Mouse (Mus musculus) v-Abl transformed pro-B cells (cell line): ENCODE measurements around the gene Clec2l.

Source experiments
- in situ Hi-C, 2 experiments: fragments of 400-800 bp; cut with MboI; formaldehyde crosslinking; loops; one replicate each; pipeline ENCODE4 v1.15.1; 2025; ENCODE audit not compliant: unreplicated experiment in 2 of 2

The Clec2l gene

DNA sequence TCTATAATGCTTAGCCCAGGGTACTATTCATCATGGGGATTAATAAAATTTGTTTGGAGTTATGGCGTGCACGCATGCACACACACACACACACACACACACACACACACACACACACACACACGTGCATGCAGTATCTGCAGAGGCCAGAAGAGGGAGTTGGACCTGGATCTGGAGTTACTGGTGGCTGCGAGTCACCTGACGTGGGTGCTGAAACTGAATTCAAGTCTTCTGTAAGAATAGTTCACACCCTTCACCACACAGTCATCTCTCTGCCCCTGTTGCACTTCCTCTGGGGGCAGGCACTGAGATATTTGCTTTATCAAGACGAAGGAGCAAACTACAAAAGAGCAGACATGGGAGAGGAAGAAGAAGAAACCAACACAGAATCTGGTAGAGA is 6.7 kb downstream of the Clec2l start:
- in situ Hi-C loops, result loop anchor here (25.0 kb wide), 1 partner anchor 1307 kb away; no protein-coding TSS in a partner anchor

DNA sequence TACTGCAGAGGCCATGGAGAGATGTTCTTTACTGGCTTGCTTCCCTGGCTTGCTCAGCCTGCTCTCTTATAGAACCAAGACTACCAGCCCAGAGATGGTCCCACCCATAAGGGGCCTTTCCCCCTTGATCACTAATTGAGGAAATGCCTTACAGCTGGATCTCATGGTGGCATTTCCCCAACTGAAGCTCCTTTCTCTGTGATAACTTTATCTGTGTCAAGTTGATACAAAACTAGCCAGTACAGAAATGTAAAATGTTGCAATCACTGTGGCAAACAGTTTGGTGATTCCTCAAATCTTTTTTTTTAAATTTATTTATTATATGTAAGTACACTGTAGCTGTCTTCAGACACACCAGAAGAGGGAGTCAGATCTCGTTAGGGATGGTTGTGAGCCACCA is 7.6 kb downstream of the Clec2l start:
- in situ Hi-C loops, result loop anchor here (25.0 kb wide), 1 partner anchor 1308 kb away; no protein-coding TSS in a partner anchor

DNA sequence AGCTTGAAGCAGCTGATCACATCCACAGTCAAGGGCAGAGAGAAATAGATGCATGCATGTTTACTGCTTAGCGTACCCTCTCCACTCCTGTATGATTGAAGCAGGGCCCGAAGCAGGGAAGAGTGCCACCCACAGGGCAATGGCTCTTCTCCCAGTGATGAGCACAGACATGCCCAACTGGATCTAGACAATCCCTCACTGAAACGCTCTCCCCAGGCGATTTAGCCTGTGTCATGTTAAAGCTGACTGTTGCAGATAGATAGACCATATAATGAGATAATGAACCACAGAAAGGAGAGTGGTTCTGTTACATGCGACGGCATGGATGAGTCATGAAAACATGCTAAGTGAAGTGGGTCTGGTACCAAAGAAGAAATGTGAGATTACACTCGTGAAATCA is 8.4 kb downstream of the Clec2l start:
- in situ Hi-C loops, result loop anchor here (25.0 kb wide), 1 partner anchor 1309 kb away; no protein-coding TSS in a partner anchor

DNA sequence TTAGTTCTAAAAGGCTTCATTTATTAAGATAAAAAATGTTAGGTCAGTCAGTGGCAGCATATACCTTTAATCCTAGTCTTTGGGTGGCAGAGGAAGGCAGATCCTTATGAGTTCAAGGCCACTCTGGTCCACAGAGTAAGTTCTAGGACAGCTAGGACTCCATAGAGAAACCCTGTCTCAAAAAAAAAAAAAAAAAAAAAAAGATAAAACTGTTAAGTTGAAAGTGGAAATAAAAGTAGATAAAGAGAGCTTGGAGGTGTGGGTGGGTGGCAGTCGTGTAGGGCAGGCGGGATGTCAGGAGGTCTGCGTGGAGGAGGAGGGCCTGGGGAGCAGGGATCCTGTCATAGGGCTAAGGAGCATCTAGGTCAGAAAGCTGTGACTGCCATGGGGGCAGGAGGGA is 9.1 kb downstream of the Clec2l start:
- in situ Hi-C loops, result loop anchor here (25.0 kb wide), 1 partner anchor 1310 kb away; no protein-coding TSS in a partner anchor

DNA sequence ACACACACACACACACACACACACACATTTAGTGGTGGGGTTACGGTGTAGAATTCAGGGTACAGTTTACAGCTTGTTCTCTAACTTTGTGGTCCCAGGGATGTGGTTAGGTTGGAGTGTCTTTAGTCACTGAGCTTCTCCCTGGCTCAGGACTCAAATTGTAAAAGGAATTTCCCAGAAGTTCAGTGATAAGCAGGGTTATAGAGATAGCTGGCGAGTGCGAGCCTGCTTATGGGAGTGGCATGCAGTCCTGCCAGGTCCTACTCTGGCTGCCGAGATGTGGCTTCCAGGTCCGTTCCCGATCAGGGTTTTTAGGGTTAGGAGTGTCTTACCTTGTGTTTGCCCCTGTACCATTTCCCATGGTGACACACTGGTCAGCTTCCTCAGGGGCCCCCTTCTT is 13.3 kb downstream of the Clec2l start:
- in situ Hi-C loops, result loop anchor here (25.0 kb wide), 1 partner anchor 1614 kb away; no protein-coding TSS in a partner anchor

DNA sequence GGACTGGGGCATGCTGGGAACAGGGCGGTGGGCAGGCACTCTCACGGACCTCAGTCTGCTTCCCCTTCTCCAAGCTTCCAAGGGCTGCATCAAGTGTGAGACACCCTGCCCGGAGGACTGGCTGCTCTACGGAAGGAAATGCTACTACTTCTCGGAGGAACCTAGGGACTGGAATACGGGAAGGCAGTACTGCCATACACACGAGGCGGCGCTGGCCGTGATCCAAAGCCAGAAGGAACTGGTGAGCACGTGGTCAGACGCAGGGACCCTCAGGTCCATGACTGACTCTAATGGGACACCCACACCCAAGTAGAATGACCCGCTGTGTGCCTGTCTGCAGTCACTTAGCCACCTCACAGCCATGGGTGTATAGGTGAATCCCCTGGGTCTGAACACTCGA is 13.9 kb downstream of the Clec2l start:
- in situ Hi-C loops, result loop anchor here (25.0 kb wide), 1 partner anchor 1614 kb away; no protein-coding TSS in a partner anchor

DNA sequence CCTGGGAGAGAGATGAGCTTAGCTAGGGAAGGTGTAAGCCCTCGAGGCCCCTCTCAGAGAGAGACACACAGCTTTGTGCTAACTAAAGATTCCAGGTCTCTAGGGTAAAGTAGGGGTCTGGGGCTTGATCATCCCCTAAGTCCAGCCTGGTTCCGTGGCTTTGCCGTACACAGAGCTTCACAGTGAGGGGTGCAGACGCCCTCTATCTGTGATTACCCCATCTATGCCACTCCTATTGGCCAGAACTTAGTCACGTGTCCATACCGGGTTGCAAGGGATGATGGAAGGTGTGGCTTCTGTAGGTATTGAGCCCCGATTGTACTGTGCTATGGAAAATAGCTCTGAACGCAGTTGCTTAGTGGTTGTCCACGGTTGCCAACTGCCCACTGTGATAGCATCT is 14.8 kb downstream of the Clec2l start:
- in situ Hi-C loops, result loop anchor here (25.0 kb wide), 1 partner anchor 1615 kb away; no protein-coding TSS in a partner anchor

DNA sequence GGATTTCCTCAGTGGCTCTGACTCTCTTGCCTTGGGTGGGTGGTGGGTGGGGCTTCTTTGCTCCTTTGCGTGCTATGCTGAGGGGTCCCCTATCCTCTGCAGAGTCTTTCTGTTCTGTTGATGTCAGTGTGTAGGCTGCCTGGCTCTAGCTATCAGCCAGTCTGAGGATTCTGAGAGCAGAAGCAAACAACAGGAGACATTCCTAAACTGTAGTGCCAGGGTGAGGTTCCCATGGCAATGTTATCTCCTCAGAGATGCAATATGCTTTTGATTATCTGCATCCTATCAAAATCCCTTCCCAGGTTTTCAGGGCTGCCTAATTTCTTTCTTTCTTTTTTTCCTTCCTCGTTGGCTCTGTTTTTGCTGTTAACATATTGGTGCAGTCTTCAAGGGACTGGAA is 19.7 kb downstream of the Clec2l start:
- in situ Hi-C loops, result loop anchor here (25.0 kb wide), 1 partner anchor 1620 kb away; no protein-coding TSS in a partner anchor

DNA sequence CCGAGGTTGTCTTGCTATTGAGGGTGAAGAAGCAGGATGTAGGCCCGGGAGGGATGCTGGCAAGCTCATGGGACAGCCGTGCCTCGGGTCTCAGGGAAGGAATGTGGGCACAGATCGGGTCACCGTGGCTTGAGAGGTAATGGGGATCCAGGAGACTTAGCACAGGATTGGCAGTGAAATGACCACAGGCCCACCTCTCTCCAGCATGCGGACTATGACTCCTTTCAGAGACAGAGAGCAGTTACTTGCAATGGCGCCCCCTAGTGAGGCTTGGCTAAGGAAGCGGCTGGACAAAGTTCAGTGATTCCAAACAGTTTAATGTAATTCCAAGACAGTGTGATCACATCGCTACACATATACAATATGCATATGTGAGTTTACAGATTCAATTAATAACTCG is 24.3 kb downstream of the Clec2l start:
- in situ Hi-C loops, result loop anchor here (25.0 kb wide), 1 partner anchor 1625 kb away; no protein-coding TSS in a partner anchor

DNA sequence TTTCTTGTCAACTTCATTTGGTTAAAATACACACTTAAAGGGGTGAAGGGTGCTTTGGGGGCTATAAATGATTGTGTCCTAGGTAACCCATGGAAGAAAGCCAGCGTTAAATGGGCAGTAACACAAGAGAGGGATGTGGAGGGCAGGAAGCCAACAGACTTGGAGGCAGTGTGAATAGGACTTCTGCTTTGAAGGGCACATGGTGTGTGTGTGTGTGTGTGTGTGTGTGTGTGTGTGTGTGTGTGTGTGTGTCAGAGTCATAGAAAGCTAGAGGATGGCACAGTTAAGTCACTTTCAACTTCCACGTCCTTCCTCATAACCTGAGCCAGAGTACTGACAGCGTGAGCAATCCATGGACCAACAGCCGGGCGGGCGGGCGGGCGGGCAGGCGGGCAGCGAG is 26.0 kb downstream of the Clec2l start:
- in situ Hi-C loops, result loop anchor here (25.0 kb wide), 1 partner anchor 1627 kb away; no protein-coding TSS in a partner anchor

- in situ Hi-C loops, result loop anchor here (10.0 to 25.0 kb wide), 2 partner anchors 196 to 1628 kb away; no protein-coding TSS in a partner anchor
These were observed 27.7 kb downstream of the Clec2l start for GRCm38 (mm10) chr6:38690615-38691014.

- in situ Hi-C loops, result loop anchor here (10.0 to 25.0 kb wide), 2 partner anchors 196 to 1629 kb away; no protein-coding TSS in a partner anchor
These were observed 28.2 kb downstream of the Clec2l start for GRCm38 (mm10) chr6:38691052-38691451.

GRCm38 (mm10) chr6:38692556-38692955 is 29.7 kb downstream of the Clec2l start:
- in situ Hi-C loops, result loop anchor here (10.0 to 25.0 kb wide), 2 partner anchors 198 to 1630 kb away; no protein-coding TSS in a partner anchor

DNA sequence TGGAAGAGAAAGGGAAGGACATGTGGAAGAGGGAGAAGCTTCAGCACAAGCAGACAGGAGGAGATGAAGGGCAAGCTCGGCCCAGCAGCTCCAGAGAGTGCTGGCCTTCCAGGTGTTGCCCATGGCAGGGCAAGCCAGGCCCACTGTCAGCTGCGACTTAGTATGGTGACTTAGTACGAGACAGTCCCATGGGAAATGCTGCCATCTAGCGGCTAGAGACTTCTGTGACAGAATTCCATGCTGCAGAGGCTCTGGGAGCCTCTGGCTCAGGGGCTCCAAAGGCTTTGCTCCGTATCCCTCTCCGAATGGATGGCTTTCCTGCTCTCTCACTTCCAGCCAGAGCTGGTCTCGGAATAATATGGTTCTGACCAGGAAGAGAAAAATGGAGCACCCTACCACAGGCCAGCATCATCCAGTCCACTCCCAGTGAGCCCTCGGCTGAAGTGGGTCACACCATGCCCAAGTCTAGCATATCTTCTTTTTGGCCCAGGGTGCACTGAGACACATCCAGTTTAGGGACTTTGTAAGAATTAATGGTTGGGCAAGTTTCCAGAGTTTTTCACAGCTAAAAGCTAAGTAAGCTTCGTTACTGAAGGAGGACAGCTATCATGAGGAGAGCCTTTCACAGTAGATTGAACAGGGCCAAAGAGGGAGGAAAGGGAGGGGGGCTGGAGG is 32.6 kb downstream of the Clec2l start:
- in situ Hi-C loops, result loop anchor here (5.0 to 25.0 kb wide), 3 partner anchors 201 to 1633 kb away; no protein-coding TSS in a partner anchor

DNA sequence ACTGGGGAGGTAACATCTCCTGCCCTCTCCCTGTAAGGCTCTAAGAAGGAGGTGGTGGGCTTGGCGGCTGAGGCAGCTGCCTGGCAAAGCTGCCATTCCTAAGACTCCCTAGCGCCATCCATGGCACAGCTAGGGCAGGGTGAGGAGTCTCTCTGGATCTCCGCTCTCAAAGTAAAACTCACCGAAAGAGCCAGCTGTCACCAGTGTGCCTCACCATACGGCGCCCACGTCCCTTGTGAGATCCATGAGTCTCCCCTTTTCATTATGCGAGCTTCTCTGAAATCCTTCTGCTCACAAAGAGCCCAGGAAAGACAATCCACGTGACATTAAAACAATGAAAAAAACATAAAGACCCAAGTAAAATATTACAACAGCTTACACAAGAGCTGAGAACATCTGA is 33.7 kb downstream of the Clec2l start:
- in situ Hi-C loops, result loop anchor here (5.0 to 25.0 kb wide), 3 partner anchors 202 to 1634 kb away; no protein-coding TSS in a partner anchor

- in situ Hi-C loops, result loop anchor here (5.0 to 25.0 kb wide), 3 partner anchors 204 to 1636 kb away; no protein-coding TSS in a partner anchor
These were observed 35.5 kb downstream of the Clec2l start for GRCm38 (mm10) chr6:38698233-38698889.

DNA sequence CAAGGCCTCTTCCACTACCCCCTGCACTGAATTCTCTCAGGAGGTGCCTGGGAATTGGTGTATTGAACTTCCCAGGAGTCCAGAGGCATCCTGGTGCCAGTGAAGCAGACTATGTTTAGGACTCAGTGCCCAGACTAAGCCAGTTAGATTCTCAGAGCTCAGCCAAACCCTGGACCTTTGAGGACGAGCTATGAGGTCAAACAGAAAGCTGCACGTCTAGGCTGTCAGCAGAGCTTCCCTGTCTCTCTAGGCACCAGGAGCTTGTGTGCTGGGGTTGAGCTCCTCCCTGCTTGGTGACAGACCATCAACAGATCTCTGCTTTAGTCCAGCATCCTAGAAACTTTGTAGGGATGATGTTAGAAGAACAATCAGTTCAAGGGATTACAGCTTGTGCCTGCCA is 38.6 kb downstream of the Clec2l start:
- in situ Hi-C loops, result no loop called here

DNA sequence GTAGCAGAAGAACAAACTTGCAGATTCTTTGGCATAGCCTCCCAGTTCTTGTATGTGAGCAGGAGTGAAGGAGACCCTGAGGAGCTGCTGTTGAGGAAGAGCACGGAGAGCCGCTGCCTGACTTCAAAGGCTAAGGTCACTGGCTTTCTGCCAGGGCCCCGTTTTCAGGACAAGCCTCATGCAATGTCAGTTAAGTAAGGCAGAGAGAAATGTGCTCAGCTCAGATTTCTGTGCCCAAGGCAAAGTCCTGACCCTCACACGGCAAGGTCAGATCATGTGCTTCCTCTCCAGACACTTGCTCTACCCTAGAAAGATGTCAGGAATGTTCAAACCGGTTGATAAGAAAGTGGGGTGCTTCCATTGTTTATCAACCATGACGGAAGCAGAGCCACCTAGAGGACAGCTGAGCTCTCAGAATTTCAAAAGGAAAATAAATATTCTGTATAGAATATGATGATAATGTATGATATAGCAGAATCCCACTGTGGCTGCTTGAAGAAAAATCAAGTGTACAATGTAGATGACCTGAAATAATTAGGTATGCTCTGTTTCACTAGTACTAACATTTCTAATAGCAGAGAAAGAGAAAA is 40.0 kb downstream of the Clec2l start:
- in situ Hi-C loops, result no loop called here

GRCm38 (mm10) chr6:38703526-38703925 is 40.7 kb downstream of the Clec2l start:
- in situ Hi-C loops, result no loop called here

- in situ Hi-C loops, result no loop called here
These were observed 41.6 kb downstream of the Clec2l start for GRCm38 (mm10) chr6:38704264-38704984.
